Mouse (Mus musculus) kidney, postnatal 36 days (tissue): ENCODE measurements around the gene Brms1.

Source experiments
- DNase-seq, 2 experiments: peaks; one replicate each; pipeline ENCODE4 v3.0.0; 2021 to 2022; ENCODE audit warnings: mixed read lengths in 2 of 2

Brms1 gene

DNA sequence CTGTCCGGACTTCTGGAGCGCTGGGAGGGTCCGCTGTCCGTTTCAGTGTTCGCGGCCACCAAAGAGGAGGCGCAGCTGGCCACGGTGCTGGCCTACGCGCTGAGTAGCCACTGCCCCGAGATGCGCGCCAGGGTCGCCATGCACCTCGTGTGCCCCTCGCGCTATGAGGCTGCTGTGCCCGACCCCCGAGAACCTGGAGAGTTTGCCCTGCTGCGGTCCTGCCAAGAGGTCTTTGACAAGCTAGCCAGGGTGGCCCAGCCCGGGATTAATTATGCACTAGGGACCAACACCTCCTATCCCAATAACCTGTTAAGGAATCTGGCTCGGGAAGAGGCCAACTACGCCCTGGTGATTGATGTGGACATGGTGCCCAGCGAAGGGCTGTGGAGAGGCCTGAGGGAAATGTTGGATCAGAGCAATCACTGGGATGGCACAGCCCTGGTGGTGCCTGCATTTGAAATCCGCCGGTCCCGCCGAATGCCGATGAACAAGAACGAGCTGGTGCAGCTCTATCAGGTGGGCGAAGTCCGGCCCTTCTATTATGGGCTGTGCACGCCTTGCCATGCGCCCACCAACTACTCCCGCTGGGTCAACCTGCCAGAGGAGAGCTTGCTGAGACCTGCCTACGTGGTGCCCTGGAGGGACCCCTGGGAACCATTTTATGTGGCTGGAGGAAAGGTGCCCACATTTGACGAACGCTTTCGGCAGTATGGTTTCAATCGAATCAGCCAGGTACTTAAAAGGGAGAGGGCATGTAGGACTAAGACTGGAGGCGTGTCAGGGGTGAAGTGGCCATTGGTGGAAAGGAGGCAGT lies 1.6 kb upstream of the Brms1 start:
- peak; percentile 32 to 47 for DNase-seq

- DNase-seq = no peak
These were observed 434 bp downstream of the Brms1 start for GRCm38 (mm10) chr19:5041588-5041987.

DNA sequence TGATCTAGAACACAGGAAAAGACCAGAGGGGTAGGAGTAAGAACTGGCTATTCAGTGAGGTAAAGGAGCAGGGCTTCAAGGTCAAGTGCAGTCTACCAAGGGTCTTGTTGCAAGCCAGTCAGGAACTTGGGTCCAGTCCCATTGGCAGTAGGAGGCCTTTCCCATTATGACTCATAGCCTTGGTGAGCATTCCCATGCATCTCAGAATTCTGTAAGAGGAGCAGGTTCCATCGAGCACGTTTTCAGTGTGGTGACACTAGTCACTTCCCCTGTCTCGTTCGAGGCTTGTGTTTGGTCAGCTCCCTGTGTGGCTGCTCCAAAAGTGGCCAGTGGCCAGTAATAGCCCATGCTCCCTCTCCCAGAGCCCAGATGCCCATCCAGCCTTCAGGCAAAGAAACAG lies 4.4 kb downstream of the Brms1 start:
- DNase-seq = no peak

DNA sequence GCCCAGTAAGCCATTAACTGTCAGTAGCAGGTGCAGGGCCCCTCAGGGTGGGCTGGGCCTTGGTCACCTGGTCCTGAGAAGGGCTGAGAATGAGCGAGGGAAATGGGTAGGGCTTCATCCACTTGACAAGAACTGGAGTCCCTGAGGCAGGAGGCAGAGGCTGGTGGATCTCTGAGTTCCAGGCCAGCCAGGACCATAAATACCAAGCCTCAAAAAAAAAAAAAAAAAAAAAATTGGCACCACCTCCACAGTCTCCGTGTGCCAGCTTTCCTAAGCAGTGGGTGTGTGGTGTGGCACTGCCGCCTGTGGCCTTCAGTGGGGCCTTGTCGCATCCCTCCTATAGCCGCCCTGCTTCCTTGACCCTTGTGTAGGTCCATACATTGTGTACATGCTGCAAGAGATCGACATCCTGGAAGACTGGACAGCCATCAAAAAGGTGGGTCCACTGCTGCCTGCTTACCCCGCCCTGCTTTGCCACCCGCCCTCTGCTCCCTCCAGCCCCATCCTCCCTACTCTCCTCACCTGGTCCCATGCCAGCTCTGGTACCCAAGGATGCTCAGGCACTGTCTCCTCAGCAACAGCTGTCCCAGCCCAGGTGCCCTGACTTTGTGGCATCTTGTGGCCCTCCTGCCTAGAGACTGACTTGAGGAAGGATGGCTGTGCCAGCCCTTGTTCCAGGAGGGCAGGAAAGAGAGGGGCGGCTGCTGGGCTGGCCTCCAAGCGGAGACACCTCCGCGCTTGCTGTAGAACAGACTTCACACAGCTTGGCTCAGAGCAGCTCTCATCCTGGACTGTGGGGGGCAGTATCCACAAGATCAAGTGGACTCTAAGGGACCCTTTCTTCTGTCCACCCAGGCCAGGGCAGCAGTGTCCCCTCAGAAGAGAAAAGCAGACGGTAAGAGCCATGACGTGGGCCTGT lies 7.2 kb downstream of the Brms1 start:
- DNase-seq = no peak

DNA sequence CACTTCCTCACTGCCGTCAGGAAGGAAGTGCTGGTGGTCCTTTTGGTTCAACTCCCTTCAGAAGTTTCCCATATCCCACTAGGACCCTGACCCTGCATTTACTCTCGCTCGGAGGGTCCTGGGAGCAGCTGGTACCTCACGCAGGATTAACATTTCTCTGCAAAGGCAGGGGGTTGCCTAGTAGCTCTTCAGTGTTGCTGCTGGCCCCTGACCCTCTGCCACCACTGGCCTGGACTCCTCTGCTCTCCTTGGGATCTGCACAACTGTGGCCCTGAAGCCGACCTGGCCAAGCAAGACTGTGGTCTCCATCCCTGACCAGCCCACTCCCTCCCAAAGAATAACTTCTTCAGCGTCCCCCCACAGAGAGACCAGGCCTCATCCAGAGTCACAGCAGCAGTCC lies 8.2 kb downstream of the Brms1 start:
- DNase-seq = no peak

GRCm38 (mm10) chr19:5050047-5050905 lies 9.1 kb downstream of the Brms1 start, which contains the start of gene Rin1:
Gene Rin1 (plus strand): TSS chr19:5050481.
- peak; percentile 59 to 62 for DNase-seq

DNA sequence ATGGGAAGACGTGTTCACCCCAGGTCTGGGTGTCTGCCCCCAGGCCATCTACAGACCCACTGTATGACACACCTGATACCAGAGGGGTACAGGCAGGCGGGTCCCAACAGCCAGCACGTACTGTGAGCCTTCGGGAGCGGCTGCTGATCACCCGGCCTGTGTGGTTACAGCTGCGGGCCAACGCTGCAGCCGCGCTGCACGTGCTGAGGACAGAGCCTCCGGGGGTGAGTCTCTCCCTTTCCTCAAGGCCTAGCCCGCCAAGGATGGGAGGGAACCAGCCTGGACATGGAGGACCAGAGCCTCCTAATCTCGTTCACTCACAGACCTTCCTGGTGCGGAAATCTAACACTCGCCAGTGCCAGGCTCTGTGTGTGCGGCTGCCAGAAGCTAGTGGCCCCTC lies 9.9 kb downstream of the Brms1 start:
- DNase-seq = no peak

DNA sequence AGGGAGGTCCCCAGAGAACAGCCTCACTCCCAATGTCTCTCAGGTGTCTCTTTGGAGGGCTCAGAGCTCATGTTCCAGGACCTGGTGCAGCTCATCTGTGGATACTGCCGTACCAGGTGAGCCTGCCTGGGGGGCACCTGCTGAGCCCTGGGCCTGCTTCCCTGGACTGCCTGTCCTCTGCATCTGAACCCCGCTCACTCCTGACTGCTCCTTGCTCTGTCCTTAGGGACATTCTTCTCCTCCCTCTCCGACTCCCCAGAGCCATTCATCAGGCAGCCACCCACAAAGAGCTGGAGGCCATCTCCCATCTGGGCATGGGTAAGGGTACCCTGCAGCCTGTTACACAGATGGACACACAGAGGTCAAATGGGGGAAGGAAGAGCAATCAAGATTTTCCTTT lies 10.4 kb downstream of the Brms1 start:
- DNase-seq = no peak

GRCm38 (mm10) chr19:5052166-5052822 lies 11.1 kb downstream of the Brms1 start:
- no peak for DNase-seq

DNA sequence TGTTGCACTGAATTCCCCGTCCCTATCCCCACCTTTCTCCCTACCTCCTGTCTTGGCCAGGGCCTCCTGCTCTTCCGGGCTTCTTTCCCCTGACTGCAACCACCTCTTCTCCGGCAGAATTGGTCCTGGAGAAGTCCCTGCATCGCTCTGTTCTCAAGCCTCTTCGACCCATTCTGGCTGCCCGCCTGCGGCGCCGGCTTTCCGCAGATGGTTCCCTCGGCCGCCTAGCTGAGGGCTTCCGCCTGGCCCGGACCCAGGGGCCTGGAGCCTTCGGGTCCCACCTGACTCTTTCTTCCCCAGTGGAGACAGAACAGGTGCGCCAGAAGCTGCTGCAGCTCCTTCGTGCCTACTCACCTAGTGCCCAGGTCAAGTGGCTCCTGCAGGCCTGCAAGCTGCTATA lies 11.7 kb downstream of the Brms1 start:
- DNase-seq = no peak

GRCm38 (mm10) chr19:5053909-5054308 lies 12.8 kb downstream of the Brms1 start:
- peak; percentile 45 to 84 for DNase-seq

DNA sequence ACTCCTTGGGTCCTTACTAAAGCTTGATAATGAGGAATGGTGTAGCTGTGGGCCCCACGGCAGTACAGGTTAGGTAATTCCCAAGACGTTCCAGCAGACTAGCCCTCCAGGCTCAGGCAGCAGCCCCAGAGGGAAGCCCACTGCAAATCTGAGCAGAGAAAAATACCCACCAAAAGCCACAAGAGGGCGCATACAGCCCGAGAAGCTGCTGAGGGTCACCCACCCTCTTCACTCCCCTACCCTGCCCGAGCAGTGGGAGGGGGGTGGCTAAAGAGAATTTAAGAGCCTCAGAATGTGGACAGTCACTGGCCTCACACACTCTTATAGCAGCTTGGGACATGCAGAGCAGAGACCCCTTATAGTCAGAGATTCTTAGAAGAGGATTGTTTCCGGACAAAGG lies 15.1 kb downstream of the Brms1 start:
- peak in 1 of 2 experiments; percentile 59 for DNase-seq

DNA sequence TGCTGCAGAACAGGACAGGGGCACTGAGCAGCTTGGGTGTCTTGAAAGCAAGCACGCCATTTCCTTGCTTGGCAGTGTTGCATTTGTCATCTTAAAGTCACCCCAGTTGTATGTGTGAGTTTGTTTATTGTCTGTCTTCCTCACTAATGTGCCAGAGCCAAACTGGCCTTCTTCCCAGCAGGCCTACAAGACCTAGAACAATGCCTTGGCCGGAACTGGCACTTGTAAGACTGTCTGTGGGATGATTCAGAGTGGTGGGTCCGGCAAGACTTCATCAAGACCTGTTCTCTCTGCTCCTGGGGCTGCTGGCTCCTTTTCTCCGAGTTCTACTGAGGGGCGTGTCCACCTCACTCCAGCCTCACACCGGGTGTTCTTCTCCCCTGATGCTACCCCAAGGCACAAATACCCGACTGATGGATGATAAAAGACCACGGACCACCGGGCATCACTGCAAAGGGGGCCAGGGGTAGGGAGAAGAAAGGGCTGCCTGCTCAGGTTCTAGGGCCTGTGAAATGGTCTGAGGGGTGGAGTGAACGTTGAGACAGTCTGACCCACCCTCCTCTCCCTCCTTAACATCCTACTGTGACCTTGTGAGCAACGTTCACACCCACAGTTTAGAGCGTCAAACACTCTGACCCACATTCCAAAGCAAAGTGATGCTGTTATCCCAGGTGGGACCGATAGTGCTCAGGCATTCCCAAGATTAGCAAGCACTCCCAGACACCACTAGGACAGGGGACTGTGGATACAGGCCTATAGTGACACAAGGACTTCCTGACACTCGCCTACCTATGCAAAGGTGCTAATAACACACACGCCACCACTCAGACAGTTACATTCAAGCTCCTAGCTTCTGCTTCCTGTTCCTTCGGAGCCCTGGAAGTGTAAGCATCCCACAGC lies 17.0 kb downstream of the Brms1 start:
- DNase-seq = no peak

GRCm38 (mm10) chr19:5058801-5059771 lies 17.9 kb downstream of the Brms1 start:
- DNase-seq = peak; percentile 29 to 43

- DNase-seq = no peak
These were observed 19.5 kb downstream of the Brms1 start for GRCm38 (mm10) chr19:5060365-5061330.

DNA sequence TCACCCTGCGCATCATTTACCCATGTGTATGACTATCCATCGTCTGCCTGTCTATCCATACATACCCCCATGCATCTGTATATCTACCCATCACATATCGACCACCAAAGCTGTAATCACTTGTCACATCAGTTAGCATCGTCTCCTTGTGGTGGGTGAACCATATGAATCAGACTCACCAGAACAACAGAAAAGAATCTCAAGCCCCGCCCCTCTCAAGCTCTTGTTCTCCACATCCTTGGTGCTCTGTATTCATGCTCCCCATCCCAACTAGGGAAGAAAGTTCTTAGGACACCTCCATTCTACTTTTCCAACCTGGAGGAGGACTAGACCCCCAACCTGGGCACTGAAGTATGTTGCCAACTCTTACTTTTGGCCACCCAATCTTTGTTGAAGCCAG lies 20.9 kb downstream of the Brms1 start:
- DNase-seq = no peak

GRCm38 (mm10) chr19:5062446-5062845 lies 21.3 kb downstream of the Brms1 start:
- no peak for DNase-seq

DNA sequence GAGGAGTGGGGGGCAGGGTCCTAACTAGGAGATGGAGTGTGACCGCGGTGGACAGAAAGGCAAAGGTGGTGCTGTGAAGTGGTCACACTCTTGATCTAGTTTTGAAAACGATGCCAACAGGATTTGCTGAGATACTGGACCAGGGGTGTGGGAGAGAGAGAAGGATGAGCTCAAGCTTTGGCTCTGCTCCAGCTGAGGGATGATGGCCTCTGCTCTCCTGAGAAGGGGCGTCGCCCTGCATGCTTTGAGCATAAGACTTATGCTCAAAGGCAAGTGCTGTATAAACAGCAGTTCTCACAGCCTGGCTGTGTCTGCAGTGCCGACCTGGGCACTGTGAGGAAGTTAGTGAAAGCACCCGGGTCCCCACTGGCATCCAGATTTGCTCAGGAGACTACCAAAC lies 23.9 kb downstream of the Brms1 start:
- no peak for DNase-seq
